Mouse (Mus musculus) midbrain, embryonic 13.5 days (tissue): ENCODE measurements around the gene Gm17019. TPM values are rescaled to one million over a fixed set of nuclear protein-coding genes. Genes with fewer than 3 reads are reported as not detected.
A peak's percentile ranks its signal among the peaks of the same experiment; 100 is the strongest.
"Not testable (repeated sequence)": the region's sequence is repeated elsewhere in the genome, so short reads cannot be mapped to it uniquely, and the experiment has no call there.

Experiments
- ATAC-seq: fragments of 200-750 bp; cut with Nextera tagmentation; 2 replicates; pipeline ENCODE4 v1.8.0; 2017; ENCODE audit warnings: mild to moderate bottlenecking, moderate TSS enrichment, moderate library complexity
- H3K27ac ChIP-seq: fragments of 300-500 bp; sonication (generic); 2 replicates; pipeline ENCODE4 v1.5.1; 2015; ENCODE audit warnings: inconsistent platforms, mild to moderate bottlenecking, moderate library complexity
- H3K27me3 ChIP-seq: fragments of 300-500 bp; sonication (generic); 2 replicates; pipeline ENCODE4 v1.6.1; 2015; ENCODE audit warnings: mild to moderate bottlenecking, inconsistent platforms
- H3K36me3 ChIP-seq: fragments of 300-500 bp; sonication (generic); 2 replicates; pipeline ENCODE4 v1.6.1; 2015; ENCODE audit warnings: mild to moderate bottlenecking, inconsistent platforms
- H3K4me1 ChIP-seq: fragments of 300-500 bp; sonication (generic); replicated peaks from 2 replicates; pipeline ENCODE4 v1.6.1; 2015; ENCODE audit warnings: inconsistent platforms
- H3K4me2 ChIP-seq: fragments of 300-500 bp; sonication (generic); replicated peaks from 2 replicates; pipeline ENCODE4 v1.6.1; 2015; ENCODE audit warnings: moderate library complexity, mild to moderate bottlenecking, inconsistent platforms
- H3K4me3 ChIP-seq: fragments of 300-500 bp; sonication (generic); replicated peaks from 2 replicates; pipeline ENCODE4 v1.5.1; 2015; ENCODE audit warnings: mild to moderate bottlenecking, inconsistent platforms
- H3K9ac ChIP-seq: fragments of 300-500 bp; sonication (generic); replicated peaks from 2 replicates; pipeline ENCODE4 v1.6.1; 2015; ENCODE audit warnings: mild to moderate bottlenecking, inconsistent platforms
- H3K9me3 ChIP-seq: fragments of 300-500 bp; sonication (generic); 2 replicates; pipeline ENCODE4 v1.6.1; 2016; ENCODE audit warnings: mild to moderate bottlenecking, inconsistent platforms
- WGBS: fragments of 180-500 bp; shearing (Covaris S2); methylation state at CpG from one replicate; pipeline ENCODE4 v1.1.7; 2015; 5-methylcytosine and 5-hydroxymethylcytosine counted together
- polyA plus RNA-seq: library from polyadenylated mRNA; unstranded; fragments of >200 nt; fragmentation: Nextera tagmentation; extraction: Ambion mirVana; gene quantifications from 2 replicates; pipeline ENCODE4 v1.2.1, GENCODE M21; 2015

Gm17019 gene
- polyA plus RNA-seq, 1 experiment from 2014 or later: not detected

- H3K36me3 ChIP-seq, H3K9ac ChIP-seq, H3K27me3 ChIP-seq, H3K4me1 ChIP-seq, H3K4me3 ChIP-seq, H3K4me2 ChIP-seq, H3K27ac ChIP-seq: not testable (repeated sequence)
- peaks cover 23% of the 10 kb centered on the region for H3K9me3 ChIP-seq
- 42% methylated on average over 6 of the region's 6 CpGs for WGBS
- peak; percentile 66 for ATAC-seq
These were observed 46.0 kb downstream of the Gm17019 start for GRCm38 (mm10) chr5:14986649-14987387.

Other genes starting within 250 kb of the Gm17019 start
- gene Gm9758, start 118.1 kb downstream of the Gm17019 start, polyA plus RNA-seq: not detected in 2 replicates
- gene Speer4e, start 94.6 kb downstream of the Gm17019 start, polyA plus RNA-seq: not detected in 2 replicates
- gene Gm10354, start 54.1 kb downstream of the Gm17019 start, polyA plus RNA-seq: not detected in 2 replicates